Mouse (Mus musculus): ENCODE results near the gene Ephx4. TPM values are rescaled to one million over a fixed set of nuclear protein-coding genes. Genes with fewer than 3 reads are reported as not detected.

Gene Ephx4
- total RNA-seq, 2 experiments from 2014 or later = 50.8 to 57.2 TPM

Other genes with a start within 250 kb of the Ephx4 start
- gene Tgfbr3, start 113.1 kb upstream of the Ephx4 start, total RNA-seq (2021) = 10 to 100 TPM; 13.3 to 16.3 TPM
- gene Brdt, start 71.6 kb upstream of the Ephx4 start, total RNA-seq (2021) = 10 to 100 TPM; 13.8 to 15.9 TPM
- under 1 TPM; 0.22 to 0.26 TPM for gene Lpcat2b, start 28.8 kb downstream of the Ephx4 start, total RNA-seq (2021)
- 100 to 1,000 TPM; 106 to 107 TPM for gene Btbd8, start 35.3 kb downstream of the Ephx4 start, total RNA-seq (2021)
- gene Gm42669, start 104.9 kb downstream of the Ephx4 start, total RNA-seq (2021) = under 1 TPM; 0.27 to 0.49 TPM
- under 1 TPM; 0.57 to 0.75 TPM for gene 1700028K03Rik, start 132.0 kb downstream of the Ephx4 start, total RNA-seq (2021)
- 10 to 100 TPM; 21.5 to 22.5 TPM for gene Rpap2, start 194.6 kb downstream of the Ephx4 start, total RNA-seq (2021)
- gene Glmn, start 195.2 kb downstream of the Ephx4 start, total RNA-seq (2021) = 10 to 100 TPM; 13.8 to 17.4 TPM